Mouse (Mus musculus) right cerebral cortex, adult 2 months (tissue): ENCODE data around the gene Gys1.

ENCODE experiments used
- DNase-seq, 2 experiments: peaks; one replicate each; pipeline ENCODE4 v3.0.0; 2021 to 2022; ENCODE audit warnings: low spot score in 2 of 2

The Gys1 gene

GRCm38 (mm10) chr7:45414740-45415224 lies 19.9 kb upstream of the Gys1 start:
- no peak for DNase-seq

- peak; percentile 51 to 52 for DNase-seq
Observed at GRCm38 (mm10) chr7:45415636-45416035, 19.0 kb upstream of the Gys1 start.

GRCm38 (mm10) chr7:45417962-45418492 lies 16.6 kb upstream of the Gys1 start:
- DNase-seq = no peak

- no peak for DNase-seq
Observed at GRCm38 (mm10) chr7:45419859-45420614, 14.6 kb upstream of the Gys1 start.

DNA sequence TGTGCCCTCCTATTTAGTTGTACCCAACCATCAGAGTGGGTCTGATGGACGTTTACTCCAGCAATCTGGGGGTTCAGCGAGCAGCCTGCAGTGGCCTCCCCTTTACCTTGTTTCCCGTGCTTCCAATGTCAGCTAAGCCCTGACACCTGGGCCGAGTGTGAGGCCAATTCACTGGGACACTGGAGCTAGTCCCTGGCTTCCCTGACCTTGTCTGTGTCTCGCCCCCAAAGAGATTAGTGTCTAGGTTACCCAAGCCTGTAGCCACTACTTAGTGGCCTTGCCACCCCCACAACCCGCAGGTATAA lies 14.1 kb upstream of the Gys1 start, which contains the start of gene Lhb:
Gene Lhb (plus strand): TSS at position 206 of the 305 bp plus-strand sequence.
- no peak for DNase-seq

DNA sequence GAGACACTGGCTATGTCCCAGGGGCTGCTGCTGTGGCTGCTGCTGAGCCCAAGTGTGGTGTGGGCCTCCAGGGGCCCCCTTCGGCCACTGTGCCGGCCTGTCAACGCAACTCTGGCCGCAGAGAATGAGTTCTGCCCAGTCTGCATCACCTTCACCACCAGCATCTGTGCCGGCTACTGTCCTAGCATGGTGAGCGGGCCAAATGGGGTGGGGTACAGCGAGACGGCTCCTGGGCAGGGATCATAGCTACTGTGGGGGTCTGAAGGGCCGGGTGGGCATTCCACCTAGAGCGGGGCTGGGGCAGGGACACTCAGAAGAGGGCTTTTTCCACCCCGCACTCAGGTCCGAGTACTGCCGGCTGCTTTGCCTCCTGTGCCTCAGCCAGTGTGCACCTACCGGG lies 13.4 kb upstream of the Gys1 start:
- no peak for DNase-seq

DNA sequence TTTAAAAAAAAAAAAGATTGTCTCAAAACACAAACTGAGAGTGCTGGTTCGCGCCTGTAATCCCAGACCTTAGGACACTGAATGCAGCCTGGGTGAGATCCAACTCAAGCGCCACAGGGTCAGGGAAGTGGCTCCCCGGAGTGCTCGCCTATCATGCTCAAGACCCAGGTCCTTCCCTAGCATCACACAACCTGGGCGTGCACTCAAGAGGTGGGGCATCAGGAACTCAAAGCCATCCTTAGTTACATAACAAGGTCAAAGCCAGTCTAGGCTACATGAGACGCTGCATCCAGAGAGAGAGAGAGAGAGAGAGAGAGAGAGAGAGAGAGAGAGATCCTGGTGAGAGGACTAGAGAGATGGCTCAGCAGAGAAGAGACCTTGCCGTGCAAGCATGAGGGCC lies 8.1 kb upstream of the Gys1 start:
- DNase-seq = no peak

DNA sequence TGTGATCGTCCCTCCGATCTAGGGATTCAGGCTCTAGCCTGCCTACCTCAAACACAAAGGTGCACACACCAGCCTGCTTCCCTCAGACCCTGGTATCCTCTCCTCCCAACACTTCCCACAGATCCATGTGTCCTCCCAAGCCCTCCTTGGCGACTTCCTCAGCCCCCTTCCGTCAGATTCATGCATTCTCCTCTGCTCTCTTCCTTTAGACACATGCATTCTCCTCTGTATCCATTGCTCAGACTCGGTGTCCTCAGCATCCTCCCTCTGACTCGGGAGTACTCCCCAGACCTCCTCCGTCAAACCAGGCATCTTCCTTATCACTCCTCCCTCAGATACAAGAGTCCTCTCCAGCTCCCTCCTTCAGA lies 825 bp upstream of the Gys1 start:
- DNase-seq = no peak

- peak in 1 of 2 experiments; percentile 16 for DNase-seq
Observed at GRCm38 (mm10) chr7:45435038-45435437, 394 bp downstream of the Gys1 start.

- no peak for DNase-seq
Observed at GRCm38 (mm10) chr7:45436444-45436843, 1.8 kb downstream of the Gys1 start.

DNA sequence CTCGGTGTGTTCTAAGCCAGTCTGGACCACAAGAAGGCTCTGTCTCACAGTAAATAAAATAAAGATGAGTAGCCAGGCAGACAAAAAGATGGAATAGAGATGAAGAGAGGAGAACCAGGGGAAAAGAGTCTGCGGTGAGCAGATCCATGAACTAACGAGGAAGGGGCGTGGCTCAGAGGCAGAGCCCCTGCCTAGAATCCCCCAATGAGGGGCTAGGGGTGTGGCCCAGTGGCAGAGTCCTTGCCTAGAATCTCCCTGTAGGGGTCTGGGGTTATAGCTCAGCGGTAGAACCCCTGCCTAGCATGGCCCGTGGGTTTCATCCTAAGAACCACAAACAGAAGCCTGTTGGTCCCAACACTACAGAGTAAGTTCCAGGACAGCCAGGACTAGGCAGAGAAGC lies 2.4 kb downstream of the Gys1 start:
- DNase-seq = no peak

DNA sequence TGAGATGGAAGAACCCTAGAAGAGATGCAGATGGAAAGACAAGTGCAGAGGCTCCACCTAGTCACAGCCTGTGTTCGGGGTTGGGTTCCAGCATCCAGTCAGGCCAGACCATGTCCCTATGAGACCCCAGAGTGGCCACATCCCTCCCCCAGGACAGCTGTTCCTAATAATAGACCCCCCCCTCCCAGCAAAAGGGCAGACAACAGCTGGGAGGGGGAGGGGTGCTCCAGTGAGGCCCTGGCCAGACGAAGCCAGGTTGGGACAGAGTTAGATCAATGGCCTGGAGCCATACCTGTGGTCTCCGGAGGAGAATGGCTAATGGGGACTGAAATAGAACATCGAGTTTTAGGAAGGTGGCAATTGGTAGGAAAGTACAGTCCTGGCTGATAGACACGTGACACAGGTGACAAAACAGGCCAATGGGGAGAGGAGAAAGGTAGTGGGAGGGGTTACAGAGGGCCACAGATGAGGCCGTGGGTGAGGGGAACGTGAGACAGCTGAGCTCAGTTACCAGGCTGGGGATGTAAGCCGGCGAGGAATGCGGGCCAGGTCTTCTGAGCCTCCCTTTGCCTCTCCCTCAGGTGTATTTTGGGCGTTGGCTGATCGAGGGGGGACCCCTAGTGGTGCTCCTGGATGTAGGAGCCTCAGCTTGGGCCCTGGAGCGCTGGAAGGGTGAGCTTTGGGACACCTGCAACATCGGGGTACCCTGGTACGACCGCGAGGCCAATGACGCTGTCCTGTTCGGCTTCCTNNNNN lies 3.1 kb downstream of the Gys1 start, which contains the start of gene Ruvbl2:
Gene Ruvbl2 (minus strand): TSS at position 576 of the 756 bp plus-strand sequence.
- no peak for DNase-seq

DNA sequence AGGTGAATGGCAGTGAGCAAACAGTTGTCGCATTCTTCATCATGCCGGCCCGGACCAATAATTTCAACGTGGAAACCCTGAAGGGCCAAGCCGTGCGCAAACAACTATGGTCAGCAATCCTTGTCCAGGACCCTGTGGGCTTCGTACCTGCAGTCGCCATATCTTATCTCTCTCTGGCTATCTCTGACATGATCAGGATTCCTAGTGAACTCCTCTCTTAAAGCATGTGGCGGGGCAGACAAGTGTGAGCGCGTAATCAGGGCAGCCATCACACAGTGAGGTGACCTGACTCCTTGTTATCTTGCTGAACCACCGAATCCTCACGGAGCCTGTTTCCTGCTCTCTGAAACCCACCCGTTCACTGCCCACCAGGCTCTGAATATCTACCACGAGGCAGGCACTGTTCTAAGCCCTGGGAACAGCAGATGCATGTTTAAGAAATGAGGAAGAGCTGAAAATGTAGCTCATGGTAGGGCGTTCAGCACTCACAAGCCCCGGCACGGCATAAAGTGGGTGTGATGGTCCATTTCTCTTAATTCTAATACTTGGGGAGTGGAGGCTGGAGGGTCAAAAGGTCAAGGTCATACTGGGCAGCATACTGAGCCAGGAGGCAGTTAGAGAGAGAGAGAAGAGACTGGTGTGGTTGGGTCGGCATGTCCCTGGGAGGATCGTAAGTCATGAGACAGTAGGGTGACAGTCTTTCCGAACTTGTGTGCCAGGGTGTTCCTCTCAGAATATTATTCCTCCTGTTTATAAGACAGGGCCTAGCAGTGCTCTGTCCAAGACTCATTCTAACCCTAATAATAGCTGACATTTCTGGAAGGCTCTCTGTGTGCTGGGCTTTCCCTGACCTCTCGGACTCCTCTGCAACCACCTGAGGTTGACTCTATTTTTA lies 9.1 kb downstream of the Gys1 start:
- no peak for DNase-seq

DNA sequence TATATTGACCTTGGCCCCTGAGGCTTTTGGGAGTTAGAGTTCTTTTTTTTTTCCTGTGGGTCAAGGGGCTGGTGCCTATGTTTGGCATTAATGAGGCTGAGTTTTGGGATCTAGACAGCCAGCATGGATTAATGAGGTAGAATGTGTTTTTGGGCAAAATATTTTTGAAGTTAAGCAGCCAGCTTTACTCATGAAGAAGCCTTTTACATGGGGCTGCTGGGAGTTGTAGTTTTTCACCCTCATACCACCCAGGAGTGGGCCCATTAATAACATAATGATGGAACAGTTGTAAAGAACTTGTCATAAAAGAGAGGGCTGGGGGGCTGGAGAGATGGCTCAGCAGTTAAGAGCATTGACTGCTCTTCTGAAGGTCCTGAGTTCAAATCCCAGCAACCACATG lies 11.9 kb downstream of the Gys1 start:
- DNase-seq = no peak

GRCm38 (mm10) chr7:45447325-45447990 lies 12.8 kb downstream of the Gys1 start:
- no peak for DNase-seq

GRCm38 (mm10) chr7:45449974-45450373 lies 15.3 kb downstream of the Gys1 start:
- no peak for DNase-seq

GRCm38 (mm10) chr7:45451344-45451982 lies 16.8 kb downstream of the Gys1 start:
- peak; percentile 92 to 93 for DNase-seq

DNA sequence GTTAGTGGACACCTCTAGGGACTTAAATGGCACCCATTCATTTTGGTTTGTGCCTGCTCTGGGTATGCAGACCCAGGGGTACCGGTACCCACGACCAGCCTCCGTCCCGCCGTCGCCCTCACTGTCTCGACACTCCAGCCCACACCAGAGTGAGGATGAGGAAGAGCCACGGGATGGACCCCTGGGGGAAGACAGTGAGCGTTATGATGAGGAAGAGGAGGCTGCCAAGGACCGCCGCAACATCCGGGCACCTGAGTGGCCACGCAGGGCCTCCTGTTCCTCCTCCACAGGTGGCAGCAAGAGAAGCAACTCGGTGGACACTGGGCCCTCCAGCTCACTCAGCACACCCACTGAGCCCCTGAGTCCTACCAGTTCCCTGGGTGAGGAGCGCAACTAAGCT lies 20.3 kb downstream of the Gys1 start:
- no peak for DNase-seq

GRCm38 (mm10) chr7:45455932-45456696 lies 21.5 kb downstream of the Gys1 start:
- no peak for DNase-seq

DNA sequence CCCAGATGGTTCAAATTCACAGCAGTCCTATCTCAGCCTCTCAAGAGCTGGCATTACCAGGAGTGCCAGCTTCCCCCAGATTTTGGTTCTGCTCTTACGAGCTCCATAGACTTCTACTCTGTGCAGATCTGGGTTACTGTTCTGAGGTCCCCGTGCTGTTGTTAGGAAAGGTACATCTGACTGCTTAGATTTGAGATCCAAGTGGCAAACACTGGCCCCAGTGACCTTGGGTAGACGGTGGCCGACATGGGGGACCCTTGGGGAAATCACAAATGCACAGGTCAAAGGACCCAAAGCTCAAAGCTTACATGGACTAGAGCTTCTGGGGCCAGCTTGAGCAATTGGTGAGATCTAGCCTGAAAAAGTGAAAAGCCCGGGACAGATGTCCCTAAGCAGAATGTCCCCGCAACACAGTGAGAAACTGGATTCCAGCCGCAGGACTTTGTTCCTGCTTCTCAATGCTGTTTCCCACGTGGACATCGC lies 22.1 kb downstream of the Gys1 start:
- DNase-seq = no peak
